Mouse (Mus musculus): Measurements from ENCODE around the gene Zfp326. TPM values are rescaled to one million over a fixed set of nuclear protein-coding genes. Genes with fewer than 3 reads are reported as not detected.
"Not testable (repeated sequence)": the region's sequence is repeated elsewhere in the genome, so short reads cannot be mapped to it uniquely, and the experiment has no call there.

Gene Zfp326
- total RNA-seq, 2 experiments from 2014 or later: 8.4 to 10.6 TPM

DNA sequence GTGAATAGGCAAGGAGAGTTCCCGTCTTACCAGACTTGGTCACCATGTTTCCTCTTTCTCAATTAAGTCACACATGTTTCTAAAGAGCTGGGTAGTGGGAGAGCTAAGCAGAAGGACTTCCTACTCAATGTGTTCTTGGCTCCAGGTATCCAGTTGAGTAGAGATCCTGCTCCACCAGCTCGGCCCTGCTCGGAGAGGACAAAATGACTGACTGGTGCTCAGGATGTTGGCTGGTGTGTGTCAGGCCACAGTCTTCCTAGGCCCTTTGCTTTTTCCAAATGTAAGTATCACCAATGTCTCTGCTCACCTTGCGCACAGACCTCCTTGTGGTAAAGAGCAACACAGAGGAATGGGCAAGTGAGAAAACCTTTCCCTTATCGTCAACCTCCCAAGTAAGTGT, 14.7 kb upstream of the Zfp326 start:
- no peak for DNase-seq
- intact Hi-C loops (cut with DNase I; ENCODE audit: low total_unique reads): no loop called here

- intact Hi-C loops (cut with DNase I; ENCODE audit: low total_unique reads); DNase-seq: not testable (repeated sequence)
Measured at GRCm38 (mm10) chr5:105865110-105865628, 11.2 kb upstream of the Zfp326 start.

DNA sequence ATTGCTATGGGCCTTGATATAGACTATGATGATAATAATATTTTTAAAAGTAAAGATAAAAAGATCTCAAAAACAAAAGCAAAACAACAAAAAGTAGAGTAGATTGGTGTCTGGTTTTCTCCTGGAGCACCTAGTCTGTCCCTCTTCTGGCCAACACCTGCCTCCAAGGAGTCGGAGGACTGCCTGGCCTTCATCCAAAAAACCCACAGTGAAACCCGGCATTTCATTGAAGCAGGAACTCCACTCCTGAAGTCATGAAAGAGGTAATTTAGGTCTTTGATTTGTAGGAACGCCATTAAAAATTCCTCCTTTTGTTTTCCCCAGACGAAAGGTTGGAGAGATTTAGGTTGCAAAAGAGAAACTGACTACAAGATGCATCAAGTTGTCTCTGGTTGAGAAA, 8.9 kb upstream of the Zfp326 start:
- intact Hi-C loops (cut with DNase I; ENCODE audit: low total_unique reads): no loop called here
- DNase-seq: no peak

DNA sequence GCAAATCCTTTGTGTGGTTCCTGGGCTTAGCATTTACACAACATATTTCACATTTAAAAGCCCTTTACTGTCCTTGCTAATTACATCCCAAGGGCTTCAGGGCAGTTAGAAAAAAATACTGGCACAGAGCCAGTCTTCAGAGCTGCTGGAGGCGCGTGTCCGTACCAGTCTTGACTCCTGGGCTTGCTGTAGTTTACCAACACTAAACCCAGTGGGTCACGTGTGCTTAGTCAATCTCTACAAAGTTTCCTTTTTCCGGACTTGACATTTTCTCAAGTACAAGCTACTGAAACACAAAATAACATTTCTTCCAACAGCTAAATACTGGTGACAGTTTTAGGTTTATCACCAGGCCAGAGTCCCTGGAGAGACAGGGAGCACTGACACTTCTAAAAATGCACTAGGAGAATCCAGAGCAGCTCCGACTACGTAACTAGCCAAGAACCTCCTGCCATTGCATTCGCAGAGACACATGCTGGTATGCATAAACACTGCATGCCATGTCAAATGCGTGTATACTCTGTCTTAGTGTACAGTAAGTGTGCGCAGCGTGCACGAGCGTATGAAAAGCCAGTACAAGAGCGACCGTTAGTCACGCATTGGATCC, 8.4 kb upstream of the Zfp326 start:
- intact Hi-C loops (cut with DNase I; ENCODE audit: low total_unique reads): loop anchor here (2.0 kb wide), 1 partner anchor 181 kb away; no protein-coding TSS in a partner anchor

DNA sequence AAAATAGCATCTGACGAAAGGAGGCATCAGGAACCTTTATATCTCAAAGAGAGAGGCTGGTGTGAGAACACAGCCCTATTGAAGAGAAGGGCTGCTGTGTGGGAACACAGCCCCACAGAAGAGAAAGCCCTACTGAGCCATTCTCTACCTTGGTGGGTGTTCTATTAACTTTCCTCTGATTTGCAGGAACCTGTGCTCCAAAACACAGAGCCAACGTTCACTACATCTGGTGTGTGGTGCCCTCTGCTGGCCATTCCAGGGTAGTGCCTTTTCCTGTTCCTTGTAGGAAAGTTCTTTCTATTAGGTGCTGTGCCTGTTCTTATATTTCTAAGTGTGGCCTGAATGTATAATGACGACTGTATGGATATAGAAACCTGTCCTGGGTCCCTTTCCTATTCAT, 7.8 kb upstream of the Zfp326 start:
- intact Hi-C loops (cut with DNase I; ENCODE audit: low total_unique reads): loop anchor here (2.0 kb wide), 1 partner anchor 182 kb away; no protein-coding TSS in a partner anchor
- DNase-seq: peak; percentile 79

More for the DNA sequence above, 8.4 kb upstream of the Zfp326 start:
- DNase-seq: no peak

DNA sequence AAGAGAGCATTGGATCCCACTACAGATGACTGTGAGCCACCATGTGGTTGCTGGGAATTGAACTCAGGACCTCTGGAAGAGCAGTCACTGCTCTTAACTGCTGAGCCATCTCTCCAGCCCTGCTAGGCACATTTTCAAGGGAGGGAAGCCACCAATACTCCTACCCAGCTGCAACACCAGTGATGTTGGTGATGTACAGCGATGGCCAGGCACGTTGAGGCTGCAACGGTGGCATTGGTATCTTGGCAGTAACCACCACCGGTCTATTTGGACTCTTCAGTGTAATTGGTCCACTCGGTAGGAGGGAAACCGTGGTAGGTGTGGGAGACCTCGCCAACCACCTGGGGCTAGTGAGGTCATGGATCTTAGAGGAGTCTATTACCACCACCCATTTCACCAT, 6.6 kb upstream of the Zfp326 start:
- DNase-seq: no peak
- intact Hi-C loops (cut with DNase I; ENCODE audit: low total_unique reads): loop anchor here (2.0 to 5.0 kb wide), 2 partner anchors 183 to 462 kb away; no protein-coding TSS in a partner anchor

- DNase-seq: no peak
- intact Hi-C loops (cut with DNase I; ENCODE audit: low total_unique reads): loop anchor here (5.0 kb wide), 1 partner anchor 464 kb away; no protein-coding TSS in a partner anchor
Measured at GRCm38 (mm10) chr5:105871140-105871539, 5.2 kb upstream of the Zfp326 start.

- intact Hi-C loops (cut with DNase I; ENCODE audit: low total_unique reads): loop anchor here (5.0 kb wide), 1 partner anchor 465 kb away; no protein-coding TSS in a partner anchor
Measured at GRCm38 (mm10) chr5:105872176-105872575, 4.2 kb upstream of the Zfp326 start.

DNA sequence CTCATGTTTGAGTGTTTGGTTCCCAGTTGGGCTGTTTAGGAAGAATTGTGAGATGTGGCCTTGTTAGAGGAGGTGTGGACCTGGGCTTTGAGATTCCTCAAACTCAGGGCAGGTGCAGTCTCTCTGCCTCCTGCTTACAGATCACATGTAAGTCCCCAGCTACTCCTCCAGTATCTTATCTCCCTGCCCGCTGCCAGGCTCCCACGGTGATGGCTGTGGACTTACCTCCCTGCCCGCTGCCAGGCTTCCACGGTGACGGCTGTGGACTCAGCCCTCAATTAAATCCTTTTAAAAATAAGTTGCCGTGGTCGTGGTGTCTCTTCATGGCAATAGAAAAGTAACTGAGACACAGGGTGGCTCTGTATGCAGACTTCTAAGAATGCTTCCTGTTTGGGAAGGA, 3.4 kb upstream of the Zfp326 start:
- DNase-seq: no peak

More at GRCm38 (mm10) chr5:105872176-105872575, 4.2 kb upstream of the Zfp326 start:
- DNase-seq: no peak

GRCm38 (mm10) chr5:105873774-105874173, 2.6 kb upstream of the Zfp326 start:
- no peak for DNase-seq
- intact Hi-C loops (cut with DNase I; ENCODE audit: low total_unique reads): loop anchor here (5.0 kb wide), 1 partner anchor 466 kb away; no protein-coding TSS in a partner anchor

More for the DNA sequence above, 3.4 kb upstream of the Zfp326 start:
- intact Hi-C loops (cut with DNase I; ENCODE audit: low total_unique reads): loop anchor here (5.0 kb wide), 1 partner anchor 466 kb away; no protein-coding TSS in a partner anchor

GRCm38 (mm10) chr5:105874476-105874875, 1.9 kb upstream of the Zfp326 start:
- intact Hi-C loops (cut with DNase I; ENCODE audit: low total_unique reads): loop anchor here (5.0 kb wide), 1 partner anchor 467 kb away; no protein-coding TSS in a partner anchor

GRCm38 (mm10) chr5:105876925-105877774, 785 bp downstream of the Zfp326 start:
- intact Hi-C loops (cut with DNase I; ENCODE audit: low total_unique reads): no loop called here

More at GRCm38 (mm10) chr5:105874476-105874875, 1.9 kb upstream of the Zfp326 start:
- no peak for DNase-seq

GRCm38 (mm10) chr5:105887317-105887716, 11.0 kb downstream of the Zfp326 start:
- intact Hi-C loops (cut with DNase I; ENCODE audit: low total_unique reads): no loop called here
- no peak for DNase-seq

More at GRCm38 (mm10) chr5:105876925-105877774, 785 bp downstream of the Zfp326 start:
- peak; percentile 23 for DNase-seq

DNA sequence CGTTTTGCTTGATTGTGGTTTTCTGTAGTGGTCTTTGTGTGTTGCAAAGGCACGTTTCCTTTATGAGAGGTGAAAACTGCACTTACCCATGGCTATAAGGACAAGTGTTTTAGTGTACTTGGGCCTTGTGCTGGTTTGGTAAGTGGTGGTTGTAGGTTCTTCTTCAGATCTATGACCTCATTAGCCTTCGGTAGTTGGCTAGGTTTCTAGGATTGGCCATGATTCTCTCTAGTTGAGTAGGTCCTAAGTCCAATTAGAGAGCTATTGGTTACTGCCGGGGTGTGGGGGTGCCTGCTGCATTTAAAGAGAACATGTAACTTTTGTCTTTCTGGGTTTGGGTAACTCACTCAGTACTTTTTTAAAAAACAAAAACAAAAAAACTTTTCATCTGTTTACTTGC, 21.8 kb downstream of the Zfp326 start:
- DNase-seq: no peak
- intact Hi-C loops (cut with DNase I; ENCODE audit: low total_unique reads): no loop called here

GRCm38 (mm10) chr5:105909209-105909608, 32.8 kb downstream of the Zfp326 start:
- no peak for DNase-seq
- intact Hi-C loops (cut with DNase I; ENCODE audit: low total_unique reads): no loop called here

GRCm38 (mm10) chr5:105909671-105910070, 33.3 kb downstream of the Zfp326 start:
- intact Hi-C loops (cut with DNase I; ENCODE audit: low total_unique reads): no loop called here
- no peak for DNase-seq

DNA sequence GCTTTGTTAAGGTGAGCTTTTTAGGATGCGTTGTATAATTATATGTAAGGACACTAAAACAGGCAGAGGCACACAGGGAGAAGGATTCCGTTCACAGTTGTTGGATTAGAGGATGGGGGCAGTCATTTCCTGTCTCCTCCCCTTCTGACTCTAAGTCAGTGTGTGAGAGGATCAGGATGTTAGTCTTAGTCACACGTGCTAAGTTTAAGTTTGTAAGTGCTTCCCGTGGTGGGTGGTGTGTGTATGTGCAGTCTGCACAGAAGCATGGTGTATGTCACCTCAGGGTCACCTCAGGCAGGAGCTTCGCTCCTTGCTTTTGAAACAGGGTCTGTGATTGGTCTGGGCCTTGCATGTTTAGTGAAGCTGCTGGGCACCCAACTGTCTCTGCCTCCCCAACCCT, 35.1 kb downstream of the Zfp326 start:
- no peak for DNase-seq
- intact Hi-C loops (cut with DNase I; ENCODE audit: low total_unique reads): no loop called here

DNA sequence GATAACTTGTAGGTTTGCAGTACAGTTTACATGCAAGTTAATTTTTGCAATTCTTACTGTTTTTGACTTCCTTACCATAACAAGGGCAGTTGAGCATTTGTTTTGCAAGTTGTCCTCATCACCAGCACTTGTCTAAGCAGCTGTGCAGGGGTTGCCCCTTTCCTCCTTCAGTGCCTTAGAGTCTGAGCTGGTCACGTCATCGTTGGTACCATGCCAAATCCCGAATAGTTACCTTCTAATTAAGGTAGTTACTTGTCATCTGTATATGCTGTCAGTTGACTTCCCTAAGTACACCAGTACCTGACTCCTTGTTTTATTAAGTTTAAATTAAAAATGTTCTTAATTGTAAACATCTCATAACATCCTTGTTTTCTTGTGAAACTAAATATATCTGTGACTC, 41.0 kb downstream of the Zfp326 start:
- no peak for DNase-seq
- intact Hi-C loops (cut with DNase I; ENCODE audit: low total_unique reads): no loop called here

- DNase-seq: no peak
- intact Hi-C loops (cut with DNase I; ENCODE audit: low total_unique reads): no loop called here
Measured at GRCm38 (mm10) chr5:105918289-105918688, 41.9 kb downstream of the Zfp326 start.
